Comparison of ENCODE assay signal across 1 mouse cellular context in the genomic region with DNA sequence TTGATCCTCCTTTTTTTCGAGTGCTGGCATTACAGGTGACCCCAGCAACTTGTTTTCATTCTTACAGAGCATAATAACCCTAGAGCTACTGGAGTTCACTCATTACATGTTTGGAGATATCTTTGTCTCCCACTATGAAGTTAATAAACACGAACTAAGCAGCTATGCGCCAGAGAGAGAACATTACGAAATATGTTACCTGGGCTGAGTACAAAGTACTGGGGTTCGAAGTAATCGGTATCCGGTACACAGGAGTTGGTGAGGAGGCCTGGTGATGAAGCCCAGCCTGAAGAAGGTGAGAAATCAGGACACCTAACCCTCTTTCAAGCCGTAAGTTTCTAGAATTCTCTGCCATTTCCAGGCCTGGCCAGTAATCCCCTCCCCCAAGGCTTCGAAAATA.
TF ChIP-seq lines count a peak whose summit lies in the region.

No protein-coding gene starts in this region.

TF ChIP-seq in MEL, 35 proteins besides CTCF, POLR2A, EP300 and RAD21:
- no peak for TF ChIP-seq SMC3 (IDR thresholded peaks at IDR 0.05; ENCODE audit: low read depth, low read length)
- no peak for TF ChIP-seq TAL1 (IDR thresholded peaks at IDR 0.05; ENCODE audit: low read length)
- no peak for TF ChIP-seq KAT2A (conservative IDR thresholded peaks at IDR 0.05; ENCODE audit: low read depth, low read length)
- no peak for TF ChIP-seq MAZ (IDR thresholded peaks at IDR 0.05; ENCODE audit: low read depth, low read length)
- no peak for TF ChIP-seq ZKSCAN1 (IDR thresholded peaks at IDR 0.05; ENCODE audit: low read depth, low read length)
- TF ChIP-seq MYC (IDR thresholded peaks at IDR 0.05; ENCODE audit: low read depth, low read length), result no peak
- no peak for TF ChIP-seq TBP (IDR thresholded peaks at IDR 0.05; ENCODE audit: low read depth, low read length)
- no peak for TF ChIP-seq POLR2AphosphoS5 (IDR thresholded peaks at IDR 0.05; ENCODE audit: borderline replicate concordance, low read depth, low read length)
- TF ChIP-seq ETS1 (IDR thresholded peaks at IDR 0.05; ENCODE audit: low read depth, low read length), result no peak
- no peak for TF ChIP-seq GABPA (IDR thresholded peaks at IDR 0.05; ENCODE audit: low read depth, low read length)
- TF ChIP-seq JUND (IDR thresholded peaks at IDR 0.05; ENCODE audit: low read depth, low read length), result no peak
- TF ChIP-seq GATA1 (IDR thresholded peaks at IDR 0.05; ENCODE audit: low read depth, low read length), result no peak
- no peak for TF ChIP-seq ZC3H11A (IDR thresholded peaks at IDR 0.05; ENCODE audit: low read depth, low read length)
- no peak for TF ChIP-seq MEF2A (IDR thresholded peaks at IDR 0.05; ENCODE audit: extremely low read depth, insufficient replicate concordance, low read depth, low read length, poor library complexity, severe bottlenecking)
- TF ChIP-seq ZMIZ1 (IDR thresholded peaks at IDR 0.05; ENCODE audit: low read depth, low read length), result no peak
- TF ChIP-seq MYB (IDR thresholded peaks at IDR 0.05; ENCODE audit: low read depth, low read length), result no peak
TF ChIP-seq in MEL: peak in this region for 0.
